In the genomic region with DNA sequence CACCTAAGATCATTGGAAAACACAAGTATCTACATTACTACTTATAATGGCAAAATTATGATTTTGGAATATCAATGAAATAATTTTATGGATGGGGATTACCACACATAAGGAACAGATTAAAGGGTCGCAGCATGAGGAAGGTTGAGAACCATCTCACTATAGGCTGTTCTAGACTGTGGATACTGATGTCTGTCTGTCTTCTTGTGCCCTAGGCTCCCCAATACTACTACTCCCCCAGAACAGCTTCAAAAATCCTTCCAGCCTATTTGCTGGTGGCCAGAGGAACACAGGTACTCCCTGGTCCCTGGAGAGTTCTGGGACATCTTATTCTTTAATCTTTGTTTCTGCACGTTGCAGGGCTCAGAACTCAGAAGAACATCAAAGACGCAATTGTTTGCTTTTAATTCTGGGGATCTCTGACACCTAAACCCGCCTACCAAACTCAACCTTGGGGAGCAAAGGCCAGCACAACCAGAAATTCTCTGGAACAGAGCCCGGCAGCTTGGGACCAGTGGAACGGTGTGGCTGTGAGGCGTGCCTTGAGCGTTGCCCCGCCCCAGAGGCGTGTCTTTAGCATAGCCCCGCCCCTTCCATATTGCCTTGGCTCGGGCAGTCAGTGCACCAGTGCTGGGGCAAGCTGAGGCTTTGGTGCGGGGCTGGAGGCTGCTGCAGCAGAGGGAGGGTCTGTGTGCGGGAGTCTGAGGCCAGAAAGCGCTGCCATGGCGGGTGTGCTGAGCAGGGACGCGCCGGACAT, we compare ENCODE assay signal across 8 mouse cellular contexts. TPM values are rescaled to one million over a fixed set of nuclear protein-coding genes. Genes with fewer than 3 reads are reported as not detected.
DNase-seq lines count a peak whose midpoint lies in the region; ATAC-seq lines count a peak whose summit lies in the region.

A gene (plus strand): TSS at position 576 of the 757 bp plus-strand sequence.

- no peak within 1 kb of the TSS for H3K27ac ChIP-seq in hindbrain, embryonic 12.5 days

- no peaks in the 10 kb centered on the region; the same call in 1 of the 2 replicates for H3K27me3 ChIP-seq in hindbrain, embryonic 12.5 days

- DNase-seq in adrenal gland, adult 18-20 months (ENCODE audit: low spot score in 2 of 2): peak; percentile 75 to 78
- DNase-seq in cerebellum, postnatal 36 days: peak; percentile 36 to 40
- DNase-seq in frontal cortex, postnatal 36 days (ENCODE audit: low spot score in 2 of 2): peak; percentile 48 to 70
- peak; percentile 62 to 69 for DNase-seq in layer of hippocampus, postnatal 36 days
- DNase-seq in lung, postnatal 14 days: peak; percentile 79
- peak; percentile 83 to 84 for DNase-seq in right cerebral cortex, postnatal 10 days (ENCODE audit: low spot score in 2 of 2)

- no peaks in the 10 kb centered on the region for H3K36me3 ChIP-seq in hindbrain, embryonic 12.5 days

- WGBS in hindbrain, embryonic 12.5 days: 6% methylated on average over 19 of the region's 19 CpGs

- peak within 1 kb of the TSS; percentile 67 for H3K9ac ChIP-seq in hindbrain, embryonic 12.5 days

- peak; percentile 100 for ATAC-seq in hindbrain, embryonic 12.5 days (ENCODE audit: low FRiP score)
- no peak for ATAC-seq in activated CD4-positive, CD25-positive, alpha-beta regulatory T cell, adult 4 months

- no peaks in the 10 kb centered on the region for H3K4me1 ChIP-seq in hindbrain, embryonic 12.5 days

- peak within 1 kb of the TSS; percentile 67 for H3K4me3 ChIP-seq in hindbrain, embryonic 12.5 days

- H3K4me2 ChIP-seq in hindbrain, embryonic 12.5 days (replicated peaks): peak within 1 kb of the TSS; percentile 88

- H3K9me3 ChIP-seq in hindbrain, embryonic 12.5 days (replicated peaks): no peaks in the 10 kb centered on the region

RNA-seq across cellular contexts. Expression of the gene that starts here (rescaled TPM):
- 10 to 100 TPM; 20.6 to 26.4 TPM for total RNA-seq in adrenal gland, adult 18-20 months (2021)
- 5.7 and 6.6 TPM in 2 replicates for polyA plus RNA-seq in hindbrain, embryonic 12.5 days (2016; fragmentation: Nextera tagmentation; extraction: Ambion mirVana)
- total RNA-seq in layer of hippocampus, postnatal 36 days (2021): 10 to 100 TPM; 13.7 to 19.7 TPM
- polyA plus RNA-seq in activated CD4-positive, CD25-positive, alpha-beta regulatory T cell, adult 4 months (2017; shearing (Covaris generic)): not detected
